Mouse (Mus musculus) granulocyte monocyte progenitor cell, adult 5-6 weeks (primary cell): ENCODE data around the gene Frmd8. TPM values are rescaled to one million over a fixed set of nuclear protein-coding genes. Genes with fewer than 3 reads are reported as not detected.

Source experiments
- ATAC-seq: replicated peaks from 2 replicates; pipeline ENCODE4 v1.8.0; 2016; ENCODE audit warnings: mild to moderate bottlenecking, moderate TSS enrichment, inconsistent platforms; ENCODE audit not compliant: poor library complexity, severe bottlenecking
- total RNA-seq, 2 experiments: library from RNA; stranded (forward) in 1 of 2; stranded (reverse) in 1 of 2; fragments of 200-712, 200-1000 nt in 1 of 2; fragments of >200 nt in 1 of 2; fragmentation: Nextera tagmentation in 1 of 2; gene quantifications; 2 replicates each; pipeline ENCODE4 v1.2.3; 2014 to 2017

The Frmd8 gene
- total RNA-seq, 2 experiments from 2014 or later = 17.9 to 28.4 TPM

DNA sequence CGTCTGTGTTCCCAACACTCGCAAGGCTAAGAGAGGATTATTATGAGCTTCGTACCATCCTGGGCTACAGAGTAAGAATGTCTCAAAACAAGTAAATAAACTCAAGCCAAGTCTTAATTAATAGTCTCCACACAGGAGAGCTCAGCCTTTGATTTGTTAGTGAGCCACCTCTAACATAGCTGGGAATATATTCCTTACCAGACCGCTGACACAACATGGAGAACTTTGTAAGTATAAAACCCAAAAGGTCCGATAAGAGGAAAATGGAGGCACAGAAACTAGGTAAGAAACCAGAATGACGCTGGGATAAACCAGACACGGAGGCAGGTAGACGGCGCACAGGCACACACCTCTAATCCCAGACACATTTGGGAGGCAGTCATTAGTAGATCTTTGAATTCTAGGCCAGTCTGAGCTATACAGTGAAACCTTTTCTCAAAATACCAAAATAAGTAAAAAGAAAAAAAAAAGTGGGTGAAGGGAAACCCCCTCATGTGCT, 34.1 kb downstream of the Frmd8 start:
- no peak for ATAC-seq

GRCm38 (mm10) chr19:5840086-5840889, 34.8 kb downstream of the Frmd8 start:
- ATAC-seq = no peak

GRCm38 (mm10) chr19:5839317-5840085, 35.6 kb downstream of the Frmd8 start:
- ATAC-seq = no peak

GRCm38 (mm10) chr19:5838892-5839165, 36.2 kb downstream of the Frmd8 start:
- ATAC-seq = no peak

- no peak for ATAC-seq
These were observed 36.8 kb downstream of the Frmd8 start for GRCm38 (mm10) chr19:5838136-5838891.

DNA sequence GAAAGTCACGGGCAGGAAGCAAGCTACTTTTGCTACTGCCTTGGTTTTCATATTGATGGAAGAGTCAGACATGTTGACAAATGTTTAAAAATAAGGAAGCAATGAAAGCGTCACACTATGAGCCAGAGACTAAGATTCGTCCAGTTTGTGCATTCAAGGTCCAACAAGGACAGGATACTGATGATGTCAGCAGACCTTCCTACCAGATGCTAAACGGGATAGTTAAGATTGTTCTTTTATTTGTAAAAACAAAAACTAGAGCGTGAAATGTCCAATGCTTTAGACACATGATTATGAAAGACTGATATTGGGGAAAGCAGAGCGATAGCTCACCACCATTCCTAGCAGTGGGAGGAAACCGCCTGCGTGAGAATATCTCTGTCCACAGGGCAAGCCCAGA, 37.5 kb downstream of the Frmd8 start:
- no peak for ATAC-seq

GRCm38 (mm10) chr19:5836941-5837572, 38.0 kb downstream of the Frmd8 start:
- ATAC-seq = no peak

- ATAC-seq = no peak
These were observed 39.1 kb downstream of the Frmd8 start for GRCm38 (mm10) chr19:5835922-5836430.

DNA sequence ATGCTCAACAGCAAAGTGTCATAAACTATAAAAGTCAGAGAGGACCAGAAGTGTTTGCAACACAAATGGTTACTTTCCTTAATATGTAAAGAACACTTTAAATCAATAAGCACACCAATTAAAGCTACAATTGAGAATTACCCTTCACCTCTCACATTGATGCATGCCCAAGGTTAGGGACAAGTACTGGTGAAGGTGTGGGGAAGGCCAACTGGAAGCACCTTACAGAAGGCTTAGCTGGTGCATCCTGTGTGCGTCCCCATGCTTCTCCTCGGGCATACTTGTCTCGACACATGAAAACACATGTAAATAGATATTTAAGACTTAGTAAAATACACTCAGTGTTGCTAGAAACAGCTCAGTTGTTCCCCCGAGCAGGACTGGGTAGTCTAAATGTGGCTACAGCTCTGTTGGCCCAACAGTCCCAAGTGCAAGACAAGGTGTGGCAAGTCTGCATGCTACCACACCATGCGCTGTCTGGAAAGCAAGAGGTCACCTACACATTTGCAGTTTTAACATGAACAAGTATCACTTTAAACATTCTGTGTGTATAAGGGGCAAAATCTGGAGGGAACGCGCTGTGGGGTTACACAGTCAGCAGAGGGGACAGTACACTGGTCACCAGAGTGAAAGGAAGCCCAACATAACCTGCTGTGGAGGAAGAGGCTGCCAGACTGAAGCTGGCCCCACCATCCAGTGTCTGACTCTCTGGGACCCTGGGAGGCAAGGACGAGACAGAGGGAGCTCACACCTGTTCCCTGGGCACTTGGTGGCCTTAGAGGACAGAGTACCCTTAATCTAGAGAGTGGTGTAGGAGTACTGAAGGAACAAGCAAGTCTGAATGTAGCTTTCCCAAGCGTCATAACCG, 39.8 kb downstream of the Frmd8 start:
- ATAC-seq = no peak

GRCm38 (mm10) chr19:5834260-5834925, 40.7 kb downstream of the Frmd8 start:
- no peak for ATAC-seq

GRCm38 (mm10) chr19:5833287-5834100, 41.6 kb downstream of the Frmd8 start:
- ATAC-seq = no peak

DNA sequence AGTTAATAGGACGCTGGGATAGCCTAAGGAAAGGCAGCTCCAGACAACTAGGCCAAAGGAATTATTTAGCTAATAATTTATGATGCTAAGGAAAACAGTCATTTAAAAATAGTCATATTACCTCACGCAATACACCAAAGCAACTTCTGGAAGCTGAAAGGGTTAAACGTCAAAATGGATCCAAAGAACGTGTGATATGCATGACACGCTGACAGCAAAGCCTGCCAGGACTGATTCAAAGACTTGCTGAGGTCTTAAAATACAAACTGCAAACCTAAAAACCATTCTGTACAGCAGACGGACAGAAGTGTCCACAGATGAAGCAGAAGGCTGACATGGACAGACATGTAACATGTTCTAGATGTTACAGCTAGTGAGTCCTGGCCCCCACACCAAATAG, 42.7 kb downstream of the Frmd8 start:
- no peak for ATAC-seq

GRCm38 (mm10) chr19:5831958-5832320, 43.1 kb downstream of the Frmd8 start:
- no peak for ATAC-seq

DNA sequence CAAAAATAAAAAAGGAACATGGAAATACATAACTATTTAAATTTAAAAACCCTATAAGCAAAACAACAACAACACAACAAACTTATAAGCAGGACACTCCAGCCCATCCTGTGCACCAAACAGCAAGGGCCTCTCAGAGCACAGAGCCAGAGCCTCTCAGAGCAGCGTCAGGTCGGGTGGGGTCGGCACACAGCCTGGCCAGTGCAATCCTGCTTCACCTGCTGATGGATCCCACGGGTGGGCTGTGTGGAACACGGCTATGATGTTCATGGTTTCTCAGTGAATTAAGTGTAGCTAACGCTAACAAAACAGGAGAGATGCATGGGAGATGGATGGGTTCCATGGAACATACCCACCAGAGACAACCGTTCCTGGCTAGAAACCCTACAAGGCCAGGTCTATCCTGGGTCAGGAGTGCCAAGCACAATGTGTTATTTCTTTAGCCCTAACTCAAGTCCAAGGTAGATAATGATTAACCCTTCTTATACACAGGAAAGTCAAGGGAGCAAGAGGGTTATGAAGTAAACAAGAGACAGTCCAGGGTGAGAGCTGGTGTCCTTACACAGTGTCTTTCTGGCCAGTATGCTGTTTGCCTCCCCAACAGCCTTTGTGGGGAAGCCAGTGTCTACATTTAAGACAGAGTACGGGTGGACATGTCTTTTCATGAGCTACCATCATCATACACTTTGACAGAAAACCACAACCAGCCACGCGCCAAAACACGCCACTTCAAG, 43.7 kb downstream of the Frmd8 start:
- ATAC-seq = no peak

GRCm38 (mm10) chr19:5830776-5831175, 44.3 kb downstream of the Frmd8 start:
- no peak for ATAC-seq

DNA sequence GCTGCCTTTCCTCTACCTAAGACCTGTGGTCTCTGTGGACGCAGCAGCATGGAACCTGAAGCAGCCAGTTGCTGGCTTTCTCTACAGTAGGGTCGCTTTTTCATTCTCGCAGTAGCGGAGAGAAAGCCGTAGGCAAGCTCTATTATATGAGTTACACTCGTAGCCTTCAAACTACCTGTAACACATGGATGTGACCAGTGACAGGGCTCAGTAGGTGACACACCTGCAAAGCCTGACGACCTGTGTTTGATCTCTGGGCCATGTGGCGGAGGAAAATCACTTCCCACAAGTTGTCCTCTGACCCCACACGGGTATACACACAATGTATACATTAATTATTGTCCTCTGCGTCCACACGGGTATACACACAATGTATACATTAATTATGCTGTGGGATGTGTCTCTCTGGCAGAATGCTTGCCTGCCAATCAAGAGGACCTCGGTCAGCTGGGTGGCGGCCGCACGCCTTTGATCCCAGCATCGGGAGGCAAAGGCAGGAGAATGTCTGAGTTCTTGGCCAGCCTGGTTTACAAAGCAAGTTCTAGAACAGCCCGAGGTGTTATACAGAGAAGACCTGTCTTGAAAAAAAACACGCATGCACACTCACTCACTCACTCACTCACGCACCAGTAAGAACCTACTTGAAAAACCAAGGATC, 45.0 kb downstream of the Frmd8 start:
- no peak for ATAC-seq

GRCm38 (mm10) chr19:5828905-5829304, 46.2 kb downstream of the Frmd8 start:
- no peak for ATAC-seq
